Mouse (Mus musculus): ENCODE data around the gene Arpc5l. TPM values are rescaled to one million over a fixed set of nuclear protein-coding genes. Genes with fewer than 3 reads are reported as not detected.
A peak's percentile ranks its signal among the peaks of the same experiment; 100 is the strongest.

The Arpc5l gene
- polyA plus RNA-seq (2016; fragmentation: Nextera tagmentation; extraction: Ambion mirVana): 133 and 137 TPM in 2 replicates

- DNase-seq (ENCODE audit: low spot score): peak; percentile 91
- under 1% methylated on average over 58 of the region's 58 CpGs for WGBS
- Histone ChIP-seq H3K27ac (peak within 1 kb of the TSS; percentile 97), H3K4me1 (replicated peaks) (peaks cover 62% of the 10 kb centered on the region), H3K36me3 (peaks cover 42% of the 10 kb centered on the region), H3K27me3 (ENCODE audit: insufficient read depth, poor library complexity, severe bottlenecking) (no peaks in the 10 kb centered on the region), H3K9me3 (no peaks in the 10 kb centered on the region), H3K4me3 (peak within 1 kb of the TSS; percentile 94)
Measured at GRCm38 (mm10) chr2:39004880-39005435, at the start of gene Arpc5l. Gene Arpc5l (plus strand): TSS chr2:39005348.

GRCm38 (mm10) chr2:38956062-38956461 lies 49.1 kb upstream of the Arpc5l start:
- H3K36me3 ChIP-seq: no peaks in the 10 kb centered on the region
- no peaks in the 10 kb centered on the region for H3K4me1 ChIP-seq (replicated peaks)
- H3K27me3 ChIP-seq (ENCODE audit: insufficient read depth, poor library complexity, severe bottlenecking): no peaks in the 10 kb centered on the region
- H3K27ac ChIP-seq: no peak overlapping the region
- 77% methylated on average over 2 of the region's 2 CpGs for WGBS
- DNase-seq (ENCODE audit: low spot score): no peak
- no peaks in the 10 kb centered on the region for H3K9me3 ChIP-seq
- H3K4me3 ChIP-seq: no peak overlapping the region

GRCm38 (mm10) chr2:38957671-38958223 lies 47.4 kb upstream of the Arpc5l start:
- Histone ChIP-seq H3K4me3 (no peak overlapping the region), H3K27ac (no peak overlapping the region), H3K36me3 (no peaks in the 10 kb centered on the region), H3K27me3 (ENCODE audit: insufficient read depth, poor library complexity, severe bottlenecking) (no peaks in the 10 kb centered on the region), H3K9me3 (no peaks in the 10 kb centered on the region), H3K4me1 (replicated peaks) (peaks cover 4% of the 10 kb centered on the region; the same call in 1 of the 2 replicates)
- no peak for DNase-seq (ENCODE audit: low spot score)
- WGBS: 83% methylated on average over 5 of the region's 5 CpGs

- 51% methylated on average over 4 of the region's 4 CpGs for WGBS
- DNase-seq (ENCODE audit: low spot score): no peak
- Histone ChIP-seq H3K4me1 (replicated peaks) (peaks cover 10% of the 10 kb centered on the region; the same call in 1 of the 2 replicates), H3K36me3 (no peaks in the 10 kb centered on the region), H3K4me3 (no peak overlapping the region), H3K27me3 (ENCODE audit: insufficient read depth, poor library complexity, severe bottlenecking) (no peaks in the 10 kb centered on the region), H3K27ac (no peak overlapping the region), H3K9me3 (no peaks in the 10 kb centered on the region)
Measured at GRCm38 (mm10) chr2:38964198-38964597, 41.0 kb upstream of the Arpc5l start.

- DNase-seq (ENCODE audit: low spot score): no peak
- Histone ChIP-seq H3K36me3 (no peaks in the 10 kb centered on the region), H3K4me3 (no peak overlapping the region), H3K27me3 (ENCODE audit: insufficient read depth, poor library complexity, severe bottlenecking) (no peaks in the 10 kb centered on the region), H3K4me1 (replicated peaks) (no peaks in the 10 kb centered on the region), H3K27ac (no peak overlapping the region), H3K9me3 (no peaks in the 10 kb centered on the region)
- WGBS: 93% methylated on average over 2 of the region's 2 CpGs
Measured at GRCm38 (mm10) chr2:38969650-38970049, 35.5 kb upstream of the Arpc5l start.

- Histone ChIP-seq H3K4me3 (no peak overlapping the region), H3K27ac (no peak overlapping the region), H3K4me1 (replicated peaks) (no peaks in the 10 kb centered on the region), H3K27me3 (ENCODE audit: insufficient read depth, poor library complexity, severe bottlenecking) (no peaks in the 10 kb centered on the region), H3K9me3 (no peaks in the 10 kb centered on the region), H3K36me3 (no peaks in the 10 kb centered on the region)
- no peak for DNase-seq (ENCODE audit: low spot score)
- WGBS: 89% methylated on average over 5 of the region's 5 CpGs
Measured at GRCm38 (mm10) chr2:38970057-38970456, 35.1 kb upstream of the Arpc5l start.

GRCm38 (mm10) chr2:38973223-38973622 lies 31.9 kb upstream of the Arpc5l start:
- H3K9me3 ChIP-seq: no peaks in the 10 kb centered on the region

GRCm38 (mm10) chr2:38973701-38974100 lies 31.4 kb upstream of the Arpc5l start:
- peaks cover 14% of the 10 kb centered on the region for H3K4me1 ChIP-seq (replicated peaks)
- no peaks in the 10 kb centered on the region for H3K9me3 ChIP-seq
- no peak overlapping the region for H3K4me3 ChIP-seq
- 85% methylated on average over 7 of the region's 7 CpGs for WGBS
- H3K27me3 ChIP-seq (ENCODE audit: insufficient read depth, poor library complexity, severe bottlenecking): no peaks in the 10 kb centered on the region
- no peaks in the 10 kb centered on the region for H3K36me3 ChIP-seq
- no peak for DNase-seq (ENCODE audit: low spot score)
- no peak overlapping the region for H3K27ac ChIP-seq

More at GRCm38 (mm10) chr2:38973223-38973622, 31.9 kb upstream of the Arpc5l start:
- DNase-seq (ENCODE audit: low spot score): no peak
- 45% methylated on average over 2 of the region's 2 CpGs for WGBS
- no peaks in the 10 kb centered on the region for H3K27me3 ChIP-seq (ENCODE audit: insufficient read depth, poor library complexity, severe bottlenecking)
- H3K4me1 ChIP-seq (replicated peaks): peaks cover 14% of the 10 kb centered on the region
- no peak overlapping the region for H3K4me3 ChIP-seq
- H3K27ac ChIP-seq: no peak overlapping the region
- no peaks in the 10 kb centered on the region for H3K36me3 ChIP-seq

GRCm38 (mm10) chr2:38974171-38974570 lies 31.0 kb upstream of the Arpc5l start:
- WGBS: 29% methylated on average over 2 of the region's 2 CpGs
- no peaks in the 10 kb centered on the region for H3K27me3 ChIP-seq (ENCODE audit: insufficient read depth, poor library complexity, severe bottlenecking)
- H3K9me3 ChIP-seq: no peaks in the 10 kb centered on the region
- no peaks in the 10 kb centered on the region for H3K36me3 ChIP-seq
- no peak overlapping the region for H3K4me3 ChIP-seq
- peaks cover 14% of the 10 kb centered on the region for H3K4me1 ChIP-seq (replicated peaks)
- DNase-seq (ENCODE audit: low spot score): no peak
- no peak overlapping the region for H3K27ac ChIP-seq

GRCm38 (mm10) chr2:38975181-38975580 lies 30.0 kb upstream of the Arpc5l start:
- Histone ChIP-seq H3K36me3 (no peaks in the 10 kb centered on the region), H3K4me3 (no peak overlapping the region), H3K4me1 (replicated peaks) (peaks cover 14% of the 10 kb centered on the region), H3K9me3 (no peaks in the 10 kb centered on the region), H3K27me3 (ENCODE audit: insufficient read depth, poor library complexity, severe bottlenecking) (no peaks in the 10 kb centered on the region), H3K27ac (no peak overlapping the region)
- DNase-seq (ENCODE audit: low spot score): no peak
- 90% methylated on average over 3 of the region's 3 CpGs for WGBS

- no peak overlapping the region for H3K4me3 ChIP-seq
- 84% methylated on average over 21 of the region's 21 CpGs for WGBS
- peak overlapping the region; percentile 30 for H3K27ac ChIP-seq
- no peak for DNase-seq (ENCODE audit: low spot score)
- no peaks in the 10 kb centered on the region for H3K36me3 ChIP-seq
- H3K27me3 ChIP-seq (ENCODE audit: insufficient read depth, poor library complexity, severe bottlenecking): no peaks in the 10 kb centered on the region
- peaks cover 14% of the 10 kb centered on the region for H3K4me1 ChIP-seq (replicated peaks)
- no peaks in the 10 kb centered on the region for H3K9me3 ChIP-seq
Measured at GRCm38 (mm10) chr2:38975941-38976805, 29.0 kb upstream of the Arpc5l start.

- Histone ChIP-seq H3K27ac (peak overlapping the region; percentile 12; the same call in 1 of the 2 replicates), H3K9me3 (no peaks in the 10 kb centered on the region), H3K4me1 (replicated peaks) (peaks cover 14% of the 10 kb centered on the region), H3K36me3 (no peaks in the 10 kb centered on the region), H3K27me3 (ENCODE audit: insufficient read depth, poor library complexity, severe bottlenecking) (no peaks in the 10 kb centered on the region), H3K4me3 (no peak overlapping the region)
- WGBS: 64% methylated on average over 4 of the region's 4 CpGs
- no peak for DNase-seq (ENCODE audit: low spot score)
Measured at GRCm38 (mm10) chr2:38977837-38978236, 27.3 kb upstream of the Arpc5l start.

GRCm38 (mm10) chr2:38983456-38983855 lies 21.7 kb upstream of the Arpc5l start:
- Histone ChIP-seq H3K9me3 (peaks cover 13% of the 10 kb centered on the region), H3K4me1 (replicated peaks) (no peaks in the 10 kb centered on the region), H3K36me3 (no peaks in the 10 kb centered on the region), H3K27ac (no peak overlapping the region), H3K4me3 (no peak overlapping the region), H3K27me3 (ENCODE audit: insufficient read depth, poor library complexity, severe bottlenecking) (no peaks in the 10 kb centered on the region)
- no peak for DNase-seq (ENCODE audit: low spot score)
- 93% methylated on average over 2 of the region's 2 CpGs for WGBS

Measured in hindbrain, embryonic 10.5 days (tissue).